ENCODE assay signal across 8 mouse cellular contexts in the genomic region with DNA sequence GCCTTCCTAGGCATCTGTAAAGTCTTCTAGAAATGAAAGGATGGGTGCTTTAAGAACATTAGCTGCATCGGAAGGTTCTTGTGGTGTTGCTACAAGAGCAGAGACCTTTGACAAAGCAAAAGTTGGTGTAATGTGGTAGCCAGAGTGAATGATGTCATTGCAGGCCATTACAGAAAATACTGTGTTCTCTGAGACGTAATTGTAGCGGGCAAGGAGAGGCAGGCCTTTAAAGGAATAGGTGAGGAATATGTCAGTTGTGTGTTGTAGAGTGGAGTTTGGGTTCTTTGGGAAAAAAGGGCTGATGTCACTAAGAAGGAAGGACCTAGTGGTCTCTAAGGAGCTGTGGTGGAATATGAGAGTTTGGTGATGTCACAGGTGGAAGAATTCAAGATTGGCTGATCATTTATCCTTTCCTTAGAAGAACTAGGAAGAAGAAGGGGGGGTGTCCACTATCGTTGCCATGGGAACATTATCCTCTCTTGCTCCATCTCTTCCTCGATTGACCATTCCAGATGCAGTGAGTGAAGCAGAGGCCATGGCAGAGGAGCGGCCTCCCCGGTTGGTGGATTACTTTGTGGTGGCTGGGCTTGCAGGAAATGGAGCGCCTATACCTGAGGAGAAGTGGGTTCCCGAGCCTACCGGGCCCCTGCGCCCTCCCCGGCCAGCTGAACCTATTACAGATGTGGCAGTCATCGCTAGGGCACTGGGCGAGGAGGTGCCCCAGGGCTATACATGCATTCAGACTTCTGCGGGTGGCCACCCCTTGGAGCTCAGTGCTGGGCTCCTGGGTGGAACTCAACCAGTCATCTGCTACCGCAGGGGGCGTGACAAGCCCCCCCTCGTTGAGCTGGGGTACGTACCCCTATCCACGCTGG. TPM values are rescaled to one million over a fixed set of nuclear protein-coding genes. Genes with fewer than 3 reads are reported as not detected.
DNase-seq lines count a peak whose midpoint lies in the region; ATAC-seq lines count a peak whose summit lies in the region.

No protein-coding gene starts in this region.

- ATAC-seq in kidney, embryonic 16.5 days (ENCODE audit: low FRiP score, low TSS enrichment) = no peak
- no peak for ATAC-seq in embryonic facial prominence, embryonic 13.5 days (ENCODE audit: insufficient number of reproducible peaks, insufficient read depth, low FRiP score, low TSS enrichment, low read depth)
- no peak for ATAC-seq in monocyte, adult 5-6 weeks (replicated peaks; ENCODE audit: insufficient number of reproducible peaks, low FRiP score, low TSS enrichment, poor library complexity, severe bottlenecking)

- peaks cover 17% of the 10 kb centered on the region for H3K4me1 ChIP-seq in kidney, embryonic 16.5 days (ENCODE audit: insufficient read depth, low read length)
- peaks cover 15% of the 10 kb centered on the region for H3K4me1 ChIP-seq in embryonic facial prominence, embryonic 13.5 days

- no peaks in the 10 kb centered on the region for H3K9me3 ChIP-seq in kidney, embryonic 16.5 days (ENCODE audit: low read length)
- no peaks in the 10 kb centered on the region for H3K9me3 ChIP-seq in embryonic facial prominence, embryonic 13.5 days

- peak; percentile 25 to 26 for DNase-seq in adrenal gland, adult (ENCODE audit: inconsistent age in 2 of 2, low spot score in 1 of 2)
- DNase-seq in adrenal gland, postnatal 14 days = no peak
- DNase-seq in kidney, adult 9 months = no peak
- peak; percentile 47 for DNase-seq in naive thymus-derived CD4-positive, alpha-beta T cell, adult 2 months (ENCODE audit: low read depth)
- DNase-seq in retina, embryonic 14.5 days (ENCODE audit: low spot score) = no peak

- peaks cover 12% of the 10 kb centered on the region for H3K36me3 ChIP-seq in kidney, embryonic 16.5 days (ENCODE audit: insufficient read depth, low read length)
- peaks cover 39% of the 10 kb centered on the region for H3K36me3 ChIP-seq in embryonic facial prominence, embryonic 13.5 days

- H3K4me2 ChIP-seq in kidney, embryonic 16.5 days (replicated peaks; ENCODE audit: low read depth, low read length) = peak overlapping the region; percentile 95
- peak overlapping the region; percentile 85 for H3K4me2 ChIP-seq in embryonic facial prominence, embryonic 13.5 days

- no peak overlapping the region for H3K9ac ChIP-seq in kidney, embryonic 16.5 days (replicated peaks; ENCODE audit: low read length)
- H3K9ac ChIP-seq in embryonic facial prominence, embryonic 13.5 days = 0 out of 2 replicates have a peak overlapping the region, but pooled peaks have one; percentile 85

- peak overlapping the region; percentile 89 for H3K4me3 ChIP-seq in kidney, embryonic 16.5 days (ENCODE audit: low read length)
- H3K4me3 ChIP-seq in embryonic facial prominence, embryonic 13.5 days = peak overlapping the region; percentile 79; the same call in 1 of the 2 replicates

- 92% methylated on average over 20 of the region's 20 CpGs for WGBS in kidney, embryonic 16.5 days
- WGBS in embryonic facial prominence, embryonic 13.5 days = 93% methylated on average over 20 of the region's 20 CpGs

- H3K27ac ChIP-seq in kidney, embryonic 16.5 days (ENCODE audit: low read length) = peak overlapping the region; percentile 97; the same call in 1 of the 2 replicates
- H3K27ac ChIP-seq in embryonic facial prominence, embryonic 13.5 days = no peak overlapping the region

- no peaks in the 10 kb centered on the region for H3K27me3 ChIP-seq in kidney, embryonic 16.5 days (ENCODE audit: insufficient read depth, low read length)
- no peaks in the 10 kb centered on the region for H3K27me3 ChIP-seq in embryonic facial prominence, embryonic 13.5 days

RNA-seq across cellular contexts. Expression of gene Dennd4b, which starts 2.2 kb away (rescaled TPM):
- 6.9 and 12.3 TPM in 2 replicates for total RNA-seq in adrenal gland, postnatal 14 days (2021)
- 3.7 and 4.7 TPM in 2 replicates for polyA plus RNA-seq in kidney, embryonic 16.5 days (2015; fragmentation: Nextera tagmentation; extraction: Ambion mirVana)
- 4.9 and 5.6 TPM in 2 replicates for polyA plus RNA-seq in embryonic facial prominence, embryonic 13.5 days (2015; fragmentation: Nextera tagmentation; extraction: Ambion mirVana)
- 15.4 to 39.1 TPM (median 16.3 TPM) in 3 replicates for total RNA-seq in monocyte, adult 5-6 weeks (2017)

RNA-seq across cellular contexts. Expression of gene Crtc2, which starts 13.2 kb away (rescaled TPM):
- total RNA-seq in adrenal gland, postnatal 14 days (2021) = 37.5 and 51.7 TPM in 2 replicates
- polyA plus RNA-seq in kidney, embryonic 16.5 days (2015; fragmentation: Nextera tagmentation; extraction: Ambion mirVana) = 24.8 and 33.7 TPM in 2 replicates
- 25.9 and 26.9 TPM in 2 replicates for polyA plus RNA-seq in embryonic facial prominence, embryonic 13.5 days (2015; fragmentation: Nextera tagmentation; extraction: Ambion mirVana)
- 19.2 to 40.7 TPM (median 19.9 TPM) in 3 replicates for total RNA-seq in monocyte, adult 5-6 weeks (2017)

RNA-seq across cellular contexts. Expression of gene Slc39a1, which starts 19.2 kb away (rescaled TPM):
- 106 and 108 TPM in 2 replicates for total RNA-seq in adrenal gland, postnatal 14 days (2021)
- polyA plus RNA-seq in kidney, embryonic 16.5 days (2015; fragmentation: Nextera tagmentation; extraction: Ambion mirVana) = 108 and 114 TPM in 2 replicates
- polyA plus RNA-seq in embryonic facial prominence, embryonic 13.5 days (2015; fragmentation: Nextera tagmentation; extraction: Ambion mirVana) = 86.2 and 92.6 TPM in 2 replicates
- 32.3 to 49.4 TPM (median 46.6 TPM) in 3 replicates for total RNA-seq in monocyte, adult 5-6 weeks (2017)

RNA-seq across cellular contexts. Expression of gene Creb3l4, which starts 23.8 kb away (rescaled TPM):
- 0.33 and 0.38 TPM in 2 replicates for total RNA-seq in adrenal gland, postnatal 14 days (2021)
- polyA plus RNA-seq in kidney, embryonic 16.5 days (2015; fragmentation: Nextera tagmentation; extraction: Ambion mirVana) = 6.5 and 6.8 TPM in 2 replicates
- polyA plus RNA-seq in embryonic facial prominence, embryonic 13.5 days (2015; fragmentation: Nextera tagmentation; extraction: Ambion mirVana) = 8.9 and 9.1 TPM in 2 replicates
- total RNA-seq in monocyte, adult 5-6 weeks (2017) = 0.49 to 1.1 TPM in 2 of 3 replicates, not detected in the other

RNA-seq across cellular contexts. Expression of gene Gatad2b, which starts 25.8 kb away (rescaled TPM):
- total RNA-seq in adrenal gland, postnatal 14 days (2021) = 66.4 and 76.6 TPM in 2 replicates
- polyA plus RNA-seq in kidney, embryonic 16.5 days (2015; fragmentation: Nextera tagmentation; extraction: Ambion mirVana) = 11.3 and 15.4 TPM in 2 replicates
- polyA plus RNA-seq in embryonic facial prominence, embryonic 13.5 days (2015; fragmentation: Nextera tagmentation; extraction: Ambion mirVana) = 19.0 and 24.5 TPM in 2 replicates
- total RNA-seq in monocyte, adult 5-6 weeks (2017) = 26.9 to 46.5 TPM (median 34.1 TPM) in 3 replicates

Comparison
In these comparisons a context has a peak if more than half of its experiments do, and no peak if none do; other contexts are left out.
1. DNase-seq: peak in adrenal gland, adult (2 of 2) and naive thymus-derived CD4-positive, alpha-beta T cell, adult 2 months (single experiment); none in adrenal gland, postnatal 14 days (single experiment), kidney, adult 9 months (single experiment) and retina, embryonic 14.5 days (single experiment).